ENCODE assay signal across 31 mouse cellular contexts in the genomic region with DNA sequence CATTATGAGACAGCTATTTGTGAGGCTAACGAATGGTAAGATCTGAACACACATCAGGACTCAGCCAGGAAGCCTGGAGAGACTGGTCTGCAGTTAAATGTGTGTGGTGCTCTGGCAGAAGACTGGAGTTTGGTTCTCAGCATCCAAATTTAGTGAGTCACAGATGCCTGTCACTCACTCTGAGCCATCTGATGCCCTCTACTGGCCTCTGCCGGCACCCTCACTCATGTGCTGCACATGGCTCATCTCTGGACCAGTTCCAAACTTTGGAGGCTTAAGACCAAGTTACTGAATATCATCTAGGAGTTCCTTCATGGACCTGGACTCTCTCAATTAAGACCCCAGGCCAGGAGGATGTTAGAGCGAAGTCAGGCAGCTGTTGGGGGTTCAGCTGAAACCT.
A peak's percentile ranks its signal among the peaks of the same experiment; 100 is the strongest.
DNase-seq lines count a peak whose midpoint lies in the region; ATAC-seq and TF ChIP-seq lines count a peak whose summit lies in the region.
"Had no signal": no experiment of that assay in that cellular context is flagged by ENCODE, and none has a peak within 500 bp of the region (broad histone marks: within the 10 kb centered on the region; RNA-seq: fewer than 3 reads in every experiment).

No protein-coding gene starts in this region.

- peak; percentile 16; the same call in 1 of the 2 replicates for TF ChIP-seq CTCF in gastrocnemius, adult 2 months (IDR thresholded peaks at IDR 0.05)
- TF ChIP-seq CTCF in left cerebral cortex, adult 2 months (IDR thresholded peaks at IDR 0.05) = peak; percentile 3

- no peaks in the 10 kb centered on the region for H3K36me3 ChIP-seq in hindbrain, embryonic 14.5 days (replicated peaks; ENCODE audit: control insufficient read depth, insufficient read depth)
- H3K36me3 ChIP-seq: embryonic facial prominence, embryonic 13.5 days; forebrain, embryonic 12.5 days; liver, embryonic 15.5 days; neural tube, embryonic 13.5 days had no signal

- no peaks in the 10 kb centered on the region for H3K27me3 ChIP-seq in hindbrain, embryonic 14.5 days (ENCODE audit: control insufficient read depth, insufficient read depth, low read length)
- H3K27me3 ChIP-seq: forebrain, embryonic 12.5 days; heart, embryonic 12.5 days; limb, embryonic 15.5 days; liver, embryonic 15.5 days; neural tube, embryonic 13.5 days; Patski had no signal

- H3K9ac ChIP-seq in hindbrain, embryonic 14.5 days = no peak overlapping the region
- H3K9ac ChIP-seq: embryonic facial prominence, embryonic 13.5 days; forebrain, embryonic 12.5 days; heart, embryonic 12.5 days; limb, embryonic 15.5 days; liver, embryonic 15.5 days; neural tube, embryonic 13.5 days had no signal

- no peak overlapping the region for H3K4me2 ChIP-seq in hindbrain, embryonic 14.5 days (replicated peaks)
- H3K4me2 ChIP-seq: embryonic facial prominence, embryonic 13.5 days; forebrain, embryonic 12.5 days; heart, embryonic 12.5 days; limb, embryonic 15.5 days; liver, embryonic 15.5 days; neural tube, embryonic 13.5 days had no signal

- intact Hi-C loops in gastrocnemius, adult 2 months (cut with DNase I) = no loop called here
- intact Hi-C loops in gastrocnemius, postnatal 14 days (cut with DNase I; ENCODE audit: low total_unique reads) = loop anchor here (10.0 kb wide), 1 partner anchor 205 kb away; no protein-coding TSS in a partner anchor
- intact Hi-C loops in left cerebral cortex, adult 2 months (cut with DNase I) = no loop called here

- no peak overlapping the region for H3K27ac ChIP-seq in gastrocnemius, adult 2 months
- H3K27ac ChIP-seq in left cerebral cortex, adult 2 months = no peak overlapping the region
- H3K27ac ChIP-seq in hindbrain, embryonic 14.5 days = no peak overlapping the region
- H3K27ac ChIP-seq: embryonic facial prominence, embryonic 13.5 days; forebrain, embryonic 12.5 days; hindbrain, embryonic 10.5 days; limb, embryonic 15.5 days; liver, embryonic 15.5 days; neural tube, embryonic 13.5 days had no signal

- no peak for ATAC-seq in hindbrain, embryonic 14.5 days (ENCODE audit: low FRiP score)
- ATAC-seq: activated CD4-positive, CD25-positive, alpha-beta regulatory T cell, adult 4 months; Patski had no signal

- H3K9me3 ChIP-seq in hindbrain, embryonic 14.5 days (ENCODE audit: control insufficient read depth, low read length) = peaks cover 6% of the 10 kb centered on the region; the same call in 1 of the 2 replicates
- H3K9me3 ChIP-seq: embryonic facial prominence, embryonic 13.5 days; forebrain, embryonic 12.5 days; limb, embryonic 15.5 days; liver, embryonic 15.5 days; neural tube, embryonic 13.5 days had no signal

- DNase-seq in gastrocnemius, adult 2 months = no peak
- no peak for DNase-seq in gastrocnemius, postnatal 14 days
- no peak for DNase-seq in left cerebral cortex, adult 2 months (ENCODE audit: extremely low spot score in 1 of 2, low spot score in 2 of 2)
- DNase-seq in left cerebral cortex, adult 9 months (ENCODE audit: low spot score in 2 of 2) = no peak
- DNase-seq in 3T3-L1 (ENCODE audit: low read depth, low spot score) = peak; percentile 21
- peak; percentile 49 for DNase-seq in ES-CJ7 (ENCODE audit: low read depth, low spot score)
- DNase-seq in hindbrain, embryonic 14.5 days (ENCODE audit: low spot score) = no peak
- DNase-seq in thymus, adult 18-20 months = no peak
- DNase-seq: adrenal gland, adult 8-10 months; cerebellum, adult 11-12 months; embryo, embryonic 11 days; heart, postnatal 10 days; kidney, adult 9 months; kidney, postnatal 25 days; layer of hippocampus, adult 9-11 months; left cerebral cortex, postnatal 4 days; midbrain, embryonic 14.5 days; retina, postnatal 1 day; right cerebral cortex, postnatal 25 days; thymus, adult 2 months; thymus, postnatal 4 days had no signal

- no peaks in the 10 kb centered on the region for H3K4me1 ChIP-seq in hindbrain, embryonic 14.5 days (replicated peaks; ENCODE audit: control insufficient read depth, insufficient read depth, low read length)
- H3K4me1 ChIP-seq: embryonic facial prominence, embryonic 13.5 days; forebrain, embryonic 12.5 days; hindbrain, embryonic 10.5 days; limb, embryonic 15.5 days; liver, embryonic 15.5 days; neural tube, embryonic 13.5 days had no signal

- no peak overlapping the region for H3K4me3 ChIP-seq in gastrocnemius, adult 2 months
- no peak overlapping the region for H3K4me3 ChIP-seq in left cerebral cortex, adult 2 months
- H3K4me3 ChIP-seq in hindbrain, embryonic 14.5 days (replicated peaks; ENCODE audit: low read length) = no peak overlapping the region
- H3K4me3 ChIP-seq: embryonic facial prominence, embryonic 13.5 days; erythroblast, embryonic 14.5 days; forebrain, embryonic 12.5 days; heart, embryonic 12.5 days; hindbrain, embryonic 10.5 days; limb, embryonic 15.5 days; liver, embryonic 15.5 days; neural tube, embryonic 13.5 days had no signal

- WGBS in hindbrain, embryonic 14.5 days = 89% methylated on average over 3 of the region's 3 CpGs

Comparison
In these comparisons a context has a peak if more than half of its experiments do, and no peak if none do; other contexts are left out.
1. DNase-seq: peak in 3T3-L1 (single experiment) and ES-CJ7 (single experiment); none in gastrocnemius, adult 2 months (single experiment), gastrocnemius, postnatal 14 days (single experiment), left cerebral cortex, adult 2 months (0 of 2), left cerebral cortex, adult 9 months (0 of 2), hindbrain, embryonic 14.5 days (single experiment) and thymus, adult 18-20 months (0 of 2).